Mouse (Mus musculus): ENCODE results near the gene Cd9.

- TF ChIP-seq CTCF (IDR thresholded peaks at IDR 0.05; ENCODE audit: low read depth) (peak; percentile 38), EP300 (IDR thresholded peaks at IDR 0.05; ENCODE audit: low read depth) (no peak)
Observed at GRCm38 (mm10) chr6:125492664-125493063, 1.9 kb downstream of the Cd9 start.

Measured in liver, postnatal 0 days (tissue).